Mouse (Mus musculus) megakaryocyte, embryonic 14.5 days (primary cell): Measurements from ENCODE around the gene Agfg1.
"Not testable (repeated sequence)": the region's sequence is repeated elsewhere in the genome, so short reads cannot be mapped to it uniquely, and the experiment has no call there.

Experiments
- FLI1 ChIP-seq: IDR thresholded peaks from 2 replicates; pipeline ENCODE4 v1.6.1; 2012; ENCODE audit warnings: low read length, inconsistent platforms, mixed read lengths
- GATA1 ChIP-seq: IDR thresholded peaks from 3 replicates; pipeline ENCODE4 v1.6.1; 2012; ENCODE audit warnings: mixed read lengths, low read length, inconsistent platforms, borderline replicate concordance

DNA sequence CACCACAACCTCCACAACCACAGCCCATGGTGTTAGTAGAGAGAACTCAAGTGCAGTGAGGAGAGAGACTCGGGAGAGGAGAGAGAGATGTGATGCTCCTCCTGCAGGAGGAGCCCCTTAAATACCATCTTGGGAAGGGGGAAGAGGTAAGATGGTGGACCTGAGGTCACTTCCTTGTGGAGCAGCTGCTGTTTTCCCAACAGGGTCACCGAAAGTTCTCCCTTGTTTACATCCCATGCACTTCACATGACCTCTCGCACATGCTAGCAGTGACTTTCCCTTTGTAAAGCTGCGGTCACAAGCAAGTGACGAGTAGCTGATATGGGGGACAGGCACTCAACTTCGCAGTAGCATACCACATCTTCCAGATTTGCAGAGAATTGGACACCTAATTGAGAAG, 104.0 kb downstream of the Agfg1 start, which contains the start of gene A030003K21Rik:
- TF ChIP-seq GATA1, FLI1: not testable (repeated sequence)
